Comparison of ENCODE assay signal across 8 mouse cellular contexts in genomic region chr17:23546702-23547505, GRCm38 (mm10). TPM values are rescaled to one million over a fixed set of nuclear protein-coding genes. Genes with fewer than 3 reads are reported as not detected.
DNase-seq lines count a peak whose midpoint lies in the region; ATAC-seq and TF ChIP-seq lines count a peak whose summit lies in the region.

No protein-coding gene starts in this region.

- no peak for TF ChIP-seq POLR2A in bone marrow macrophage, adult 2 months (IDR thresholded peaks at IDR 0.05; ENCODE audit: borderline replicate concordance, low read depth, low read length)
- TF ChIP-seq POLR2A in spleen, adult 2 months (IDR thresholded peaks at IDR 0.05; ENCODE audit: low read depth, low read length) = no peak

- H3K27ac ChIP-seq in bone marrow macrophage, adult 2 months (ENCODE audit: insufficient read depth, low read depth, low read length) = peak overlapping the region; percentile 61
- H3K27ac ChIP-seq in heart, embryonic 12.5 days (ENCODE audit: poor library complexity, severe bottlenecking) = peak overlapping the region; percentile 55
- H3K27ac ChIP-seq in kidney, embryonic 16.5 days (ENCODE audit: low read length) = peak overlapping the region; percentile 82
- peak overlapping the region; percentile 64 for H3K27ac ChIP-seq in midbrain, postnatal 0 days (ENCODE audit: low read depth, low read length)
- peak overlapping the region; percentile 76 for H3K27ac ChIP-seq in spleen, adult 2 months (ENCODE audit: insufficient read depth, low read length)

- H3K9me3 ChIP-seq in heart, embryonic 12.5 days (replicated peaks) = no peaks in the 10 kb centered on the region
- H3K9me3 ChIP-seq in kidney, embryonic 16.5 days (ENCODE audit: low read length) = no peaks in the 10 kb centered on the region
- no peaks in the 10 kb centered on the region for H3K9me3 ChIP-seq in midbrain, postnatal 0 days (ENCODE audit: low read length)

- TF ChIP-seq CTCF in bone marrow macrophage, adult 2 months (IDR thresholded peaks at IDR 0.05; ENCODE audit: low read depth, low read length) = no peak
- no peak for TF ChIP-seq CTCF in midbrain, postnatal 0 days (IDR thresholded peaks at IDR 0.05)
- TF ChIP-seq CTCF in spleen, adult 2 months (IDR thresholded peaks at IDR 0.05; ENCODE audit: extremely low read depth, insufficient read depth, insufficient read length, insufficient replicate concordance) = no peak

- peak overlapping the region; percentile 90 for H3K4me3 ChIP-seq in bone marrow macrophage, adult 2 months (ENCODE audit: insufficient read depth, low read length)
- peak overlapping the region; percentile 87 for H3K4me3 ChIP-seq in heart, embryonic 12.5 days
- H3K4me3 ChIP-seq in kidney, embryonic 16.5 days (ENCODE audit: low read length) = peak overlapping the region; percentile 85
- H3K4me3 ChIP-seq in midbrain, postnatal 0 days (ENCODE audit: low read depth, low read length) = peak overlapping the region; percentile 64
- peak overlapping the region; percentile 91 for H3K4me3 ChIP-seq in spleen, adult 2 months (ENCODE audit: extremely low read depth, insufficient read depth, insufficient read length)

- H3K4me1 ChIP-seq in bone marrow macrophage, adult 2 months (ENCODE audit: control insufficient read depth, insufficient read depth, low read length) = peaks cover 3% of the 10 kb centered on the region; the same call in 1 of the 2 replicates
- peaks cover 15% of the 10 kb centered on the region for H3K4me1 ChIP-seq in heart, embryonic 12.5 days (replicated peaks)
- peaks cover 18% of the 10 kb centered on the region for H3K4me1 ChIP-seq in kidney, embryonic 16.5 days (ENCODE audit: insufficient read depth, low read length)
- 0 out of 2 replicates have a peak, but pooled peaks cover 2% of the 10 kb centered on the region for H3K4me1 ChIP-seq in midbrain, postnatal 0 days (ENCODE audit: insufficient read depth, low read length)
- H3K4me1 ChIP-seq in spleen, adult 2 months (ENCODE audit: control insufficient read depth, insufficient read depth, insufficient read length) = no peaks in the 10 kb centered on the region

- peak; percentile 55 for ATAC-seq in erythroid progenitor cell, adult 5-6 weeks (replicated peaks; ENCODE audit: low FRiP score, poor library complexity, severe bottlenecking)
- ATAC-seq in heart, embryonic 12.5 days (ENCODE audit: insufficient number of reproducible peaks, low FRiP score) = peak; percentile 54
- ATAC-seq in kidney, embryonic 16.5 days (ENCODE audit: low FRiP score, low TSS enrichment) = peak; percentile 20
- ATAC-seq in midbrain, postnatal 0 days (ENCODE audit: low FRiP score) = 0 out of 2 replicates have a peak, but pooled peaks have one; percentile 11

- H3K9ac ChIP-seq in heart, embryonic 12.5 days = peak overlapping the region; percentile 83
- peak overlapping the region; percentile 75 for H3K9ac ChIP-seq in kidney, embryonic 16.5 days (replicated peaks; ENCODE audit: low read length)
- peak overlapping the region; percentile 62 for H3K9ac ChIP-seq in midbrain, postnatal 0 days (replicated peaks; ENCODE audit: low read length, poor library complexity, severe bottlenecking)

- peak overlapping the region; percentile 65 for H3K4me2 ChIP-seq in heart, embryonic 12.5 days
- peak overlapping the region; percentile 49 for H3K4me2 ChIP-seq in kidney, embryonic 16.5 days (replicated peaks; ENCODE audit: low read depth, low read length)
- H3K4me2 ChIP-seq in midbrain, postnatal 0 days (ENCODE audit: low read depth, low read length, poor library complexity, severe bottlenecking) = peak overlapping the region; percentile 57

- H3K36me3 ChIP-seq in heart, embryonic 12.5 days = no peaks in the 10 kb centered on the region
- H3K36me3 ChIP-seq in kidney, embryonic 16.5 days (ENCODE audit: insufficient read depth, low read length) = no peaks in the 10 kb centered on the region
- no peaks in the 10 kb centered on the region for H3K36me3 ChIP-seq in midbrain, postnatal 0 days (ENCODE audit: insufficient read depth, low read length)
- no peaks in the 10 kb centered on the region for H3K36me3 ChIP-seq in spleen, adult 2 months (ENCODE audit: control insufficient read depth, insufficient read depth, low read length)

- DNase-seq in B cell, adult 2 months = peak; percentile 87
- peak; percentile 91 for DNase-seq in liver
- DNase-seq in midbrain, postnatal 0 days (ENCODE audit: low spot score) = peak; percentile 90
- DNase-seq in spleen, adult 2 months (ENCODE audit: low read depth in 1 of 2, low spot score in 2 of 2) = peak; percentile 72 to 83

- H3K27me3 ChIP-seq in heart, embryonic 12.5 days (replicated peaks) = 0 out of 2 replicates have a peak, but pooled peaks cover under 1% of the 10 kb centered on the region
- H3K27me3 ChIP-seq in kidney, embryonic 16.5 days (ENCODE audit: insufficient read depth, low read length) = 0 out of 2 replicates have a peak, but pooled peaks cover 2% of the 10 kb centered on the region
- no peaks in the 10 kb centered on the region for H3K27me3 ChIP-seq in midbrain, postnatal 0 days (ENCODE audit: insufficient read depth, low read length)
- no peaks in the 10 kb centered on the region; the same call in 1 of the 2 replicates for H3K27me3 ChIP-seq in spleen, adult 2 months (ENCODE audit: control insufficient read depth, insufficient read depth, low read length)

- WGBS in heart, embryonic 12.5 days = 1% methylated on average over 42 of the region's 42 CpGs
- under 1% methylated on average over 42 of the region's 42 CpGs for WGBS in kidney, embryonic 16.5 days
- under 1% methylated on average over 42 of the region's 42 CpGs for WGBS in midbrain, postnatal 0 days
- under 1% methylated on average over 42 of the region's 42 CpGs for WGBS in spleen, adult 2 months

RNA-seq across cellular contexts. Expression of gene Zfp213, which starts 17.1 kb away (rescaled TPM):
- polyA plus RNA-seq in bone marrow macrophage, adult 2 months (2012; ENCODE audit: insufficient read depth, insufficient read length, missing spikeins) = 2.6 and 4.1 TPM in 2 replicates
- total RNA-seq in erythroid progenitor cell, adult 5-6 weeks (2015; ENCODE audit: low replicate concordance) = 2.2 and 3.4 TPM in 2 replicates
- 0.90 and 1.4 TPM in 2 replicates for total RNA-seq in erythroid progenitor cell, adult 5-6 weeks (2017; ENCODE audit: low replicate concordance)
- polyA plus RNA-seq in heart, embryonic 12.5 days (2016; fragmentation: Nextera tagmentation; extraction: Ambion mirVana) = 14.1 and 16.9 TPM in 2 replicates
- 24.1 and 26.5 TPM in 2 replicates for polyA plus RNA-seq in kidney, embryonic 16.5 days (2015; fragmentation: Nextera tagmentation; extraction: Ambion mirVana)
- 16.9 and 21.7 TPM in 2 replicates for total RNA-seq in midbrain, postnatal 0 days (2014; rRNA removed)
- polyA plus RNA-seq in midbrain, postnatal 0 days (2015; fragmentation: Nextera tagmentation; extraction: Ambion mirVana) = 10.0 and 10.7 TPM in 2 replicates
- polyA plus RNA-seq in spleen, adult 2 months (2012; rRNA removed) = 11.8 and 17.2 TPM in 2 replicates

RNA-seq across cellular contexts. Expression of gene Zfp13, which starts 52.4 kb away (rescaled TPM):
- polyA plus RNA-seq in bone marrow macrophage, adult 2 months (2012; ENCODE audit: insufficient read depth, insufficient read length, missing spikeins) = 1.2 and 1.3 TPM in 2 replicates
- not detected in 2 replicates for total RNA-seq in erythroid progenitor cell, adult 5-6 weeks (2015; ENCODE audit: low replicate concordance)
- not detected in 2 replicates for total RNA-seq in erythroid progenitor cell, adult 5-6 weeks (2017; ENCODE audit: low replicate concordance)
- 9.1 and 10.7 TPM in 2 replicates for polyA plus RNA-seq in heart, embryonic 12.5 days (2016; fragmentation: Nextera tagmentation; extraction: Ambion mirVana)
- polyA plus RNA-seq in kidney, embryonic 16.5 days (2015; fragmentation: Nextera tagmentation; extraction: Ambion mirVana) = 19.1 and 19.3 TPM in 2 replicates
- 36.2 and 48.2 TPM in 2 replicates for total RNA-seq in midbrain, postnatal 0 days (2014; rRNA removed)
- 23.3 and 26.3 TPM in 2 replicates for polyA plus RNA-seq in midbrain, postnatal 0 days (2015; fragmentation: Nextera tagmentation; extraction: Ambion mirVana)
- polyA plus RNA-seq in spleen, adult 2 months (2012; rRNA removed) = 2.9 and 3.4 TPM in 2 replicates

RNA-seq across cellular contexts. Expression of gene Zscan10, which starts 53.8 kb away (rescaled TPM):
- polyA plus RNA-seq in bone marrow macrophage, adult 2 months (2012; ENCODE audit: insufficient read depth, insufficient read length, missing spikeins) = not detected in 2 replicates
- not detected in 2 replicates for total RNA-seq in erythroid progenitor cell, adult 5-6 weeks (2015; ENCODE audit: low replicate concordance)
- not detected in 2 replicates for total RNA-seq in erythroid progenitor cell, adult 5-6 weeks (2017; ENCODE audit: low replicate concordance)
- not detected in 2 replicates for polyA plus RNA-seq in heart, embryonic 12.5 days (2016; fragmentation: Nextera tagmentation; extraction: Ambion mirVana)
- 0.26 TPM in 1 of 2 replicates, not detected in the other for polyA plus RNA-seq in kidney, embryonic 16.5 days (2015; fragmentation: Nextera tagmentation; extraction: Ambion mirVana)
- not detected in 2 replicates for total RNA-seq in midbrain, postnatal 0 days (2014; rRNA removed)
- not detected in 2 replicates for polyA plus RNA-seq in midbrain, postnatal 0 days (2015; fragmentation: Nextera tagmentation; extraction: Ambion mirVana)
- 0.06 TPM in 1 of 2 replicates, not detected in the other for polyA plus RNA-seq in spleen, adult 2 months (2012; rRNA removed)

Comparison
In these comparisons a context has a peak if more than half of its experiments do, and no peak if none do; other contexts are left out.
1. Peak in every context shown above with its lines: DNase-seq, ATAC-seq, H3K4me3 ChIP-seq and H3K27ac ChIP-seq.